7 mouse cellular contexts compared by ENCODE assay signal in genomic region chr2:168766538-168767361, GRCm38 (mm10). TPM values are rescaled to one million over a fixed set of nuclear protein-coding genes. Genes with fewer than 3 reads are reported as not detected.
A peak's percentile ranks its signal among the peaks of the same experiment; 100 is the strongest.
DNase-seq lines count a peak whose midpoint lies in the region; ATAC-seq and TF ChIP-seq lines count a peak whose summit lies in the region.

No protein-coding gene starts in this region.

- H3K36me3 ChIP-seq in ES-E14 (ENCODE audit: control insufficient read depth, insufficient read depth, low read length, poor library complexity, severe bottlenecking): no peaks in the 10 kb centered on the region
- H3K36me3 ChIP-seq in heart, adult 2 months (ENCODE audit: control insufficient read depth, insufficient read depth, low read length): no peaks in the 10 kb centered on the region
- H3K36me3 ChIP-seq in midbrain, embryonic 15.5 days (replicated peaks): no peaks in the 10 kb centered on the region

- TF ChIP-seq POLR2A in heart, adult 2 months (IDR thresholded peaks at IDR 0.05; ENCODE audit: insufficient read depth, low read depth, low read length): no peak

- ATAC-seq in midbrain, embryonic 15.5 days (replicated peaks): peak; percentile 86

- peak; percentile 90 for DNase-seq in ES-E14 (ENCODE audit: low read depth, low spot score)
- peak; percentile 22 for DNase-seq in adrenal gland, postnatal 14 days
- DNase-seq in heart, adult 2 months: peak; percentile 33 to 52
- peak; percentile 17 for DNase-seq in kidney, postnatal 14 days
- DNase-seq in cerebellum, adult 8-10 months: no peak
- no peak for DNase-seq in cerebellum, adult 9-11 months

- intact Hi-C loops in heart, adult 2 months (cut with DNase I): loop anchor here (10.0 kb wide), 1 partner anchor 108 kb away; no protein-coding TSS in a partner anchor

- peaks cover 5% of the 10 kb centered on the region for H3K27me3 ChIP-seq in heart, adult 2 months (ENCODE audit: control insufficient read depth, insufficient read depth, low read length)
- H3K27me3 ChIP-seq in midbrain, embryonic 15.5 days (replicated peaks): peaks cover 19% of the 10 kb centered on the region; the same call in 1 of the 2 replicates

- H3K9me3 ChIP-seq in ES-E14 (ENCODE audit: control insufficient read depth, insufficient read depth, low read depth, low read length): no peaks in the 10 kb centered on the region
- H3K9me3 ChIP-seq in midbrain, embryonic 15.5 days: no peaks in the 10 kb centered on the region

- peak overlapping the region; percentile 87 for H3K9ac ChIP-seq in ES-E14 (ENCODE audit: insufficient read depth, low read depth, low read length, poor library complexity, severe bottlenecking)
- peak overlapping the region; percentile 83 for H3K9ac ChIP-seq in heart, adult 2 months (ENCODE audit: low read depth, low read length)
- H3K9ac ChIP-seq in midbrain, embryonic 15.5 days: peak overlapping the region; percentile 38

- H3K27ac ChIP-seq in ES-E14 (ENCODE audit: insufficient read depth, low read depth, low read length, poor library complexity, severe bottlenecking): peak overlapping the region; percentile 99
- H3K27ac ChIP-seq in heart, adult 2 months: peak overlapping the region; percentile 89
- no peak overlapping the region for H3K27ac ChIP-seq in midbrain, embryonic 15.5 days

- peak overlapping the region; percentile 89 for H3K4me2 ChIP-seq in midbrain, embryonic 15.5 days

- no peaks in the 10 kb centered on the region for H3K79me2 ChIP-seq in heart, adult 2 months (replicated peaks; ENCODE audit: control insufficient read depth, insufficient read depth, low read length)

- TF ChIP-seq EP300 in heart, adult 2 months (IDR thresholded peaks at IDR 0.05; ENCODE audit: insufficient read depth, low read depth, low read length): no peak

- peak overlapping the region; percentile 87 to 91 for H3K4me3 ChIP-seq in ES-E14 (ENCODE audit: insufficient read depth in 1 of 2, low read depth in 1 of 2, low read length in 2 of 2, poor library complexity in 1 of 2, severe bottlenecking in 1 of 2)
- peak overlapping the region; percentile 56 for H3K4me3 ChIP-seq in heart, adult 2 months
- peak overlapping the region; percentile 43 for H3K4me3 ChIP-seq in midbrain, embryonic 15.5 days

- in situ Hi-C loops in ES-E14 (cut with MboI; ENCODE audit: low sequenced_read_pairs in 2 of 2, unreplicated experiment in 2 of 2): no loop called here

- no peak for TF ChIP-seq CTCF in heart, adult 2 months (IDR thresholded peaks at IDR 0.05)

- peaks cover 9 to 16% of the 10 kb centered on the region in 2 experiments for H3K4me1 ChIP-seq in ES-E14 (ENCODE audit: control insufficient read depth in 2 of 2, insufficient read depth in 2 of 2, low read length in 2 of 2, poor library complexity in 1 of 2)
- H3K4me1 ChIP-seq in heart, adult 2 months (ENCODE audit: control insufficient read depth, insufficient read depth, low read length): no peaks in the 10 kb centered on the region
- peaks cover 45% of the 10 kb centered on the region for H3K4me1 ChIP-seq in midbrain, embryonic 15.5 days

- 2% methylated on average over 52 of the region's 52 CpGs for WGBS in heart, adult 2 months
- WGBS in midbrain, embryonic 15.5 days: under 1% methylated on average over 52 of the region's 52 CpGs

TF ChIP-seq in ES-E14, 5 proteins besides CTCF, POLR2A, EP300 and RAD21:
- TF ChIP-seq HCFC1 (IDR thresholded peaks at IDR 0.05; ENCODE audit: borderline replicate concordance, insufficient read depth, low read length): peak; percentile 94
- no peak for TF ChIP-seq ZNF384 (IDR thresholded peaks at IDR 0.05; ENCODE audit: low read depth, low read length)
- TF ChIP-seq MAFK (IDR thresholded peaks at IDR 0.05; ENCODE audit: insufficient read depth, low read depth, low read length): no peak
- TF ChIP-seq CHD2 (IDR thresholded peaks at IDR 0.05; ENCODE audit: low read depth, low read length): no peak
- TF ChIP-seq ZC3H11A (IDR thresholded peaks at IDR 0.05; ENCODE audit: borderline replicate concordance, low read depth, low read length): no peak

RNA-seq across cellular contexts. Expression of gene Sall4, which starts 1.0 kb away (rescaled TPM):
- total RNA-seq in ES-E14 (2012; rRNA removed): 119 and 143 TPM in 2 replicates
- not detected in 2 replicates for total RNA-seq in adrenal gland, postnatal 14 days (2021)
- 1 to 10 TPM; 1.5 to 2.3 TPM for total RNA-seq in heart, adult 2 months (2021)
- 1.2 and 1.3 TPM in 2 replicates for polyA plus RNA-seq in heart, adult 2 months (2012; rRNA removed)
- 1.2 and 1.3 TPM in 2 replicates for polyA plus RNA-seq in midbrain, embryonic 15.5 days (2015; fragmentation: Nextera tagmentation; extraction: Ambion mirVana)

RNA-seq across cellular contexts. Expression of gene Atp9a, which starts 24.5 kb away (rescaled TPM):
- 41.5 and 84.5 TPM in 2 replicates for total RNA-seq in ES-E14 (2012; rRNA removed)
- total RNA-seq in adrenal gland, postnatal 14 days (2021): 64.8 and 68.9 TPM in 2 replicates
- 10 to 100 TPM; 50.5 to 56.9 TPM for total RNA-seq in heart, adult 2 months (2021)
- 51.5 and 64.3 TPM in 2 replicates for polyA plus RNA-seq in heart, adult 2 months (2012; rRNA removed)
- 155 and 179 TPM in 2 replicates for polyA plus RNA-seq in midbrain, embryonic 15.5 days (2015; fragmentation: Nextera tagmentation; extraction: Ambion mirVana)

Comparison
In these comparisons a context has a peak if more than half of its experiments do, and no peak if none do; other contexts are left out.
1. DNase-seq: peak in ES-E14 (single experiment), adrenal gland, postnatal 14 days (single experiment), heart, adult 2 months (2 of 2) and kidney, postnatal 14 days (single experiment); none in cerebellum, adult 8-10 months (single experiment) and cerebellum, adult 9-11 months (single experiment).
2. RNA of gene Sall4, which starts 1.0 kb away (total RNA-seq): 119 to 143 TPM in ES-E14; 1.5 to 2.3 TPM in heart, adult 2 months and not detected in adrenal gland, postnatal 14 days; every median in the first group is over 10 times any median in the second.
3. Peak in every context shown above with its lines, with median percentiles within 50 percentile points of each other: H3K4me3 ChIP-seq and H3K9ac ChIP-seq.